Mouse (Mus musculus): ENCODE data around the gene Hoxd8.

The Hoxd8 gene

GRCm38 (mm10) chr2:74715504-74716241 is 11.3 kb downstream of the Hoxd8 start:
- peak; percentile 27 for DNase-seq

GRCm38 (mm10) chr2:74720384-74720783 is 16.0 kb downstream of the Hoxd8 start:
- no peak for DNase-seq

- no peak for DNase-seq
These were observed 16.6 kb downstream of the Hoxd8 start for GRCm38 (mm10) chr2:74720955-74721491.

- no peak for DNase-seq
These were observed 17.5 kb downstream of the Hoxd8 start for GRCm38 (mm10) chr2:74721882-74722281.

GRCm38 (mm10) chr2:74722949-74723348 is 18.5 kb downstream of the Hoxd8 start:
- no peak for DNase-seq

- no peak for DNase-seq
These were observed 20.0 kb downstream of the Hoxd8 start for GRCm38 (mm10) chr2:74724244-74725015.

GRCm38 (mm10) chr2:74725171-74725570 is 20.8 kb downstream of the Hoxd8 start:
- DNase-seq = no peak

GRCm38 (mm10) chr2:74726551-74726950 is 22.1 kb downstream of the Hoxd8 start, which contains the start of gene Gm28230:
Gene Gm28230, plus strand, starts transcription at chr2:74726728.
- no peak for DNase-seq

- DNase-seq = no peak
These were observed 22.7 kb downstream of the Hoxd8 start for GRCm38 (mm10) chr2:74726973-74727639.

GRCm38 (mm10) chr2:74727640-74728302 is 23.4 kb downstream of the Hoxd8 start:
- DNase-seq = no peak

GRCm38 (mm10) chr2:74728303-74728680 is 23.9 kb downstream of the Hoxd8 start:
- DNase-seq = no peak

GRCm38 (mm10) chr2:74730331-74730730 is 25.9 kb downstream of the Hoxd8 start:
- DNase-seq = no peak

- no peak for DNase-seq
These were observed 26.6 kb downstream of the Hoxd8 start for GRCm38 (mm10) chr2:74731055-74731454.

GRCm38 (mm10) chr2:74731799-74732512 is 27.5 kb downstream of the Hoxd8 start:
- no peak for DNase-seq

GRCm38 (mm10) chr2:74732513-74733316 is 28.3 kb downstream of the Hoxd8 start:
- DNase-seq = no peak

GRCm38 (mm10) chr2:74733317-74733661 is 28.9 kb downstream of the Hoxd8 start:
- no peak for DNase-seq

GRCm38 (mm10) chr2:74733765-74734164 is 29.4 kb downstream of the Hoxd8 start:
- no peak for DNase-seq

GRCm38 (mm10) chr2:74734451-74734850 is 30.0 kb downstream of the Hoxd8 start:
- DNase-seq = no peak

GRCm38 (mm10) chr2:74734996-74735811 is 30.8 kb downstream of the Hoxd8 start:
- DNase-seq = no peak
